Mouse (Mus musculus) T-helper 2 cell (primary cell): ENCODE data around the gene Atp4b.

Experiments used
- in situ Hi-C: fragments of 300-600 bp; cut with MboI, MseI; formaldehyde crosslinking; loops from one replicate; pipeline ENCODE4 v1.15.1; 2025; ENCODE audit warnings: high pct_unique_total_duplicates

The Atp4b gene

DNA sequence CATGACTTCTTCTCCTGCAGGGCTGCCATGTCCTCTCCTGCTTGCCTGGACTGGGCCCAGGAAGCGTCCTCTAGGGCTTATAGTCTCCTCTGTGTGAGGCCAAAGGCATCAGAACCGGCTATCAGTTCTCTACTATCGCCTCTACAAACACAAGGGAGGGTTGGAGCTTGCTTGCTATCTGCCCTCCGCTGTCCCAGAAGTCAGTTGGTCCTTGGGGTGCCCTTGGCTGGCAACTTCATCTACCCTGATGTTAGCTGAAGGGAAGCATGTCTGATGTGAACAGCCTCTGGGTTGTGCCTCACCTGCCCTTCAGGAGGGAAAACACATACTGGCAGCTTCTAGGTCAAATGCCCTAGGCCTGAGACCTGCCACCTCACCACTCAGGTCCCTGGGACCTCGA, at the start of gene Atp4b:
Atp4b (minus strand) TSS at position 101 of the 400 bp plus-strand sequence.
- in situ Hi-C loops = no loop called here

DNA sequence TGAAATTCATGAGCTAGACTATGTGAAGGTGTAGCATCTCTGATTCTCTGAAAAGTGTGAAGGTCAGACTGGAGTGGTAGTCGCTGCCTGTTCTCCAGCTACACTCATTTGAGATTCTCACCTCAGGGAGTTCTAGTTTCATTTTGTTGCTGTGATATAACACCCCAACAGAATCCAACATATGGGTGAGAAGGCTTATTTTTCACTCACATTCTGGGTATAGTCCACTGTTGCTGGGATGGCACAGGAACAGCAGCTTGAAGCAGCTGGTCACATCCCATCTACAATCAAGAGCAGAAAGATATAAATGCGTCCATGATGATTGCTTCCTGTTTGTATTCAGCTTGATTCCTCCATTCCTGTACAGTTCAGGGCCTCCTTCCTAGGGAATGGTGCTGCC, 45.5 kb upstream of the Atp4b start:
- in situ Hi-C loops = no loop called here

DNA sequence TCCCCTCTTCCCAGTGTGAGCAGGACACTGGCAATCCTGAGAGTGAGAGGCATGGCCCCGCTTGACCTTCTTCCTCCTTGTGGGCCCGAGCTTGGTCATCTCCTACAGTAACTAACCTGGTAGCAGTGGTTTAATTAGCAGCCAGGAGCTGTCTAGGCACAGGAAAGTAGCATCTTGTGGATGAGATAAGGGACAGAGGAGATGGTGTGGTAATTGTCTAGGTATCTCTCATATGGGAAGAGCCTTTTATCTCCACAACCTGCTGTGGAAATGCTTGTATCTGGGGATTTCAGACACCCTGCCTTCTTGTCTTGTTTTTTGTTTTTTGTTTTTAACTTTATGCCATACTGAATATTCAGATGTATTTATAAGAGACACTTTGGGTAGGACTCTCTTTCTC, 40.9 kb upstream of the Atp4b start:
- in situ Hi-C loops = no loop called here

DNA sequence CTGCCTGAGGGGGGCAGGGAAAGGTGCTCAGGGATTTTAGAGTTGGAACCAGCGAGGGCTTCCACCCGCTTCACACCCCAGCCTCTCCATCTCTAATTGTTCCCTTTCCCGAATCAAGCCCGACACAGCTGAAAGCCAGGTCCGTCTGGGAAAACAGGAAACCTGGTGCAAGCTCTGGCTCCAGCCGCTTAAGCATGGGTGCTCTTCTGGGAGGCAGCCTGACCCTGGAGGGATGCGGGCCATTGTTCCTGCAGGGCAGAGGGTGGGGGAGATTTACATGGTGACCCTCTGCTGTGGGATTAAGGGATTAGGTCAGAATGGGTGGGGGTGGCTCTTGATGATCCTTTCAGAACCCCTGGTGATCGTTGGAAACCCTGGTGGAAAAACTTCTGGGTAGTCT, 39.4 kb upstream of the Atp4b start:
- in situ Hi-C loops = no loop called here

DNA sequence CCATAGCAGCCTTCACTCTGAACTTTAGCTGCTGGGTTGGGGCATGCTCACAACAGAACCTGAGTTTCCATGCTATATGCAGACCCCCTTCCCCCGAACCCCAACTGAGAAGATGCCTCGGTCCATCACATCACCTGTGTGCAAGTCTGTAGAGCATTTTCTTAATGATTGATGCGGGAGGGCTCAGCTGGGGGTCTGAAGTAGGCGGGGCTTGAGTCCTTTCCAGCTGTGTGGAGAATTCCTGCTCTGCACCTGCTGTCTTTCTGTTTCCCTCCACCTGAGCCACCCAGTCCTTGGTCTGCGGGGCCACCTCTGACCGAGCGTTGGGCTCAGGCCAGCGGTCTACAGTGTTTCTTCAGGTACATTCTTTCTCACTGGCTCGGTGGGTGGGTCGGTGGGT, 38.3 kb upstream of the Atp4b start, which contains the start of gene Tmem255b:
Tmem255b (plus strand) TSS at position 301 of the 400 bp plus-strand sequence.
- in situ Hi-C loops = no loop called here

DNA sequence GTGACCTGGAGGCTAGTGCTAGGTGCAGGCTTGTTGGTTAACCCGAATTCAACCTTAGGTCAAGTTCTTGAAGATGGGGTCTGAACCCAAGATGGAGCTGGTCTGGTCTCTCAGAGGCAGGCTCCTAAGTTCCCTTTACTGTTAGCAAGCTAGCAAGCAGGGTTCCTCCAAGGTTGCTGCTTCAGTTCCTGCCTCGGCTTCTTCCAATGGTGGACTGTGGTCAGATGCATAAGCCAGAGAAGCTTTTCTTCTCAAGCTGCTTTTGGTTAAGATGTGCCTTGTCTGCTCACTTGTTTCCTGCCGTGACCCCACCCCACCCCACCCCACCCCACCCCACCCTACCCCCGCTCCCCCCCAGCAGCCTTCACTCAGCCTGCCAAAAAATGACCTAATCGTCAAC, 36.5 kb upstream of the Atp4b start:
- in situ Hi-C loops = no loop called here

DNA sequence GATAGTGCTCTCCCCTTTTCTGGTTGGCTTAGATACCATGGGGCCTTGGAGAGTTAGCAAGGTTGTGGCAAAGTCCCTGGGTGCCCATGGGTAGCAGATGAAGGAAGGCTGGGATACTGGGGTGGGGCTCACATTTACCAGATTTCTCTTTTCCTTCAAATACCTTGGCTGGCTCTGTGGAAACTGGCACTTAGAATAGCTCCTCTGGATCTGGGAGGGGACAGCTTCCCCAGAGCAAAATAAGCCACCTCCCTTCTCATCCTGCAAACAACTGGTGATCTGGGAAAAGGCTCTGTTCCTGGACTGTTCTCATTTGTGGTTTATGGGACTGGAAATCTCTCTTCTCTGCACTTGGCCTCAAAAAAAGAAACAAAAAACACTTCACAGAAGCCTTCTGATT, 34.2 kb upstream of the Atp4b start:
- in situ Hi-C loops = no loop called here

DNA sequence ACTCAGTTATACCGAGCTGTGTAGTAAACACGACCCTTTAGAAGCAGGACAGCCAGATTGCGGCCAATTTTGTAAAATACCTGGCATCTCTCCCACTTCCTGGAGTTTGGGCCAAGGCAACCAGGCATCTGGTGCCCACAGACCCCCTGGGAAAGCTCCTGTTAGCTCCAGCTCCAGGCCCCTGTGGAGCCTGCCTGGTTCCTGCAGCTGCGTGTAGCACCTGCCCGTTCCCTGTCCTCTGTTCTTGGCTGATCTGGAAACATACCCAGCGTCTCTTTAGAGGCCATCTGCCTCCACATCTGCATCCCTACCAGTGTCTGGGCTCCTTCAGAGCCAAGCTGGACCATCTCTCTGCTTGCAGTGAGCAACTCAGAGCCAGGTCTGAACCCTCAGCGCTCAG, 33.8 kb upstream of the Atp4b start:
- in situ Hi-C loops = no loop called here

DNA sequence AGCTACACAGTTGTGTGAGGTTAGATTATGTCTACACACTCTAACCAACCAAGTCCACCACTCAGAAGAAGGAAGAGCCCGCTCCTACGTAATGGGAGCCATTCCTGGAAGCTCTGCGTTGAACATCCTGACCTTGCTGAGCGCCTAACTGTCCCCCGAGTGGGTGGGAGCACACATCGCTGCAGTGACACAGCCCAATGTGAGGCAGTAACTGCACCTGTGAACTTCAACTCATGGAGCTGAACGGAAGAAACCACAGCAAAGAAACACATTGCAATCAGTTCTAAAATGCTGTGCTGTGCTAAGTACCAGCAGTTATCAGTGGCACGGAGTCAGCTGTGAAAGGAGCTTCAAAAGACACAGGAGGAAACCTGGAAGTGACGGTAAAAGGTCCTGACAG, 31.5 kb upstream of the Atp4b start:
- in situ Hi-C loops = no loop called here

DNA sequence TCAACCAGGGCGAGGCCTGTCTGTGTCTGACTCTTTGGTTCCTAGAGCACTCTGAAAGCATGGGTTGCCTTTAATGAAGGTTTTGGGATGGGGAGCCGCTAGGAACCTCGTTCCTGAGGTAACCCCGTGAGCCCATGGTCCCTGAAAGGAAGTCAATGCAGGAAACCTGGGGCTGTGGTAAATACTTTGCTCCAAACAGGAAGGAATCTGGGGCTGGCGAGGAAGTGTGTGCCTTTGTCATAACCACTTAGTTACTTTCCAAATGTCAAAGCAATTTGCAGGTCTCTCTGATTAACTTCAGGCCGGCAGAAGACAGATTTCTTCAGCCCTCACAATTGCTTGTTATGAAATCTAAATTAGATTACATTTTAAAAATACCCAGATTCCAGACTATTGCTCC, 30.7 kb upstream of the Atp4b start:
- in situ Hi-C loops = no loop called here

DNA sequence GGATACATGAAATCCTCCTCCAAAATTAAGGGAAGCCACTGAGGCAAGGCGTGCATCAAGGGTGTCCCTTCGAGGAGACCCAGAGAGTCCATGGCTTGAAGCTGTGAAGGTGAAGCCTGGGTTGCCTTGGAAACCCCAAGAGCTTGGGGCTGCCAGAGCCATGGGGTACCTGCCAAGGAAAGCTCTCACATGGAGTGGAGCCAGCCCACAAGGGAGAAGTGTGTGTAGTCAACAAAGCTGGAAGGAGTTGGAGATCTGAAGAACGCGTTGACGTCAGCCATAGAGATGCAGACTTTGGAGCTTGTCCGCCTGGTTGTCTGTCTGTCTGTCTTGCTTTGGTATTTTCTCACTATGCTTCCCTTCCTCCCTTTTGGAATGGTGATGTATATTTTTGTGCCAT, 24.3 kb upstream of the Atp4b start:
- in situ Hi-C loops = no loop called here

DNA sequence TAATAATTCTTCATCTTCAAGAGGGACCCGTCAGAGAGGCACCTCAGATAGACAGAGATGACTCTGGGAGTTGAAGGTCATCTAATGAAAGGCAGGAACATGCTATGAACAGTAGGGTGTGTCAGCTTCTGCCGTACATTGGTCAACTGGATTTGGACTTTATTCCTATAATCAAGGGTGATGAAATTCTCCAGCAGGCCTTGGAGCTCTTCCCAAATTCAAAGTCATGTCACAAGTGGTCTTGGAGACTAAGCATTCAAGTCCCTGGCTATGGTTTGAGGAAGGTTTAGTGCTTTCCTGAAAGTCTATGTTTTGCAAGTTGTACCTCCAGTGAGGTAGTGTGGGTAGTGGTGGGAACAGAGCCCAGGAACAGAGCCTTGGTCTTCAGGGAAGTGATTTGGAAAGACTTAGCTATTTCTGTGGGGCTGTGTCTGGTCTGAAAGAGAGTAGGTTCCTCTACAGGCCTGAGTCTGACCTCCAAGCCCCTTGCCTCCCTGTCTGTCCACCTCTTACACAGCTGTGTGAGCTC, 22.6 kb upstream of the Atp4b start:
- in situ Hi-C loops = no loop called here

DNA sequence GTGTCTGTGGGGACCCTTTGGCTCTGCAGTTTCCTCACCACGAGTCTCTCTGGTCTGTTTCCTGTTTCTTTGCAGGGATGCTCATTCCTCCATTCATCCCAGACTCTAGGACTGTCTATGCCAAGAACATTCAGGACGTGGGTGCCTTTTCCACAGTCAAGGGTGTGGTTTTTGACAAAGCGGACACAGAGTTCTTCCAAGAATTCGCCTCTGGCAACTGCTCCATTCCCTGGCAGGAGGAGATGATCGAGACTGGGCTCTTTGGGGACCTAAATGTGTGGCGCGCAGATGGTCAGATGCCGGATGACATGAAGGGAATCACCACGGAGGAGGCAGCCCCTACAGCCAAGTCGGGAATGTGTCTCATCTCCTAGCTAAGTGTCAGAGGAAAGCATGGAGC, 19.3 kb upstream of the Atp4b start:
- in situ Hi-C loops = no loop called here

DNA sequence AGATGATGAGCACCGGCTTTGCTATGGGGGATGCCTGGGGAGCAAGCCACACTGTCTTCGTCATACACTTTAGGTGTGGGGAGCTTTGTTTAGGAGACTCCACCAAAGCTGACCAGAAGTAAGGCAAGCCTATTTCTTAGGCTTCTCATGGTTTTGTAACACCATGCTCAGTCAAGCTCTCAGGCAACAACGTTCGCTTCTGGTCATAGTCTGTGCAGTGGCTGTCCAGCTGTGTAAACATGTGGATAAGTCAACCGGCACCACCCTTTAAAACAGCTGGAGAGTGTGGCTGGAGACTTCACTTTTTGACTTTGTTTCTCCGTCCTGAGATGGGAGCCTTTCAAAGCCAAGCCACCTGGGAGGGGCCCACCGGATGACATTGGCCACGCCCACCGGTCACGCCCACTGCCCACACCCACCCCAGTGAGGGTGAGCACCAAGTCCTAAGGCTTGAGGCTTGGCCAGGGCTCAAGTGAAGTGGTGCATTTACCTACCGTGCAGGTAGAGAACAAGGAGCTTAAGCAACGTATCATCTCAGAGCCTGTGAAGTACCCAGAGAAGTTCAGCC, 17.3 kb upstream of the Atp4b start:
- in situ Hi-C loops = loop anchor here (5.0 kb wide), 1 partner anchor 48 kb away; no protein-coding TSS in a partner anchor

DNA sequence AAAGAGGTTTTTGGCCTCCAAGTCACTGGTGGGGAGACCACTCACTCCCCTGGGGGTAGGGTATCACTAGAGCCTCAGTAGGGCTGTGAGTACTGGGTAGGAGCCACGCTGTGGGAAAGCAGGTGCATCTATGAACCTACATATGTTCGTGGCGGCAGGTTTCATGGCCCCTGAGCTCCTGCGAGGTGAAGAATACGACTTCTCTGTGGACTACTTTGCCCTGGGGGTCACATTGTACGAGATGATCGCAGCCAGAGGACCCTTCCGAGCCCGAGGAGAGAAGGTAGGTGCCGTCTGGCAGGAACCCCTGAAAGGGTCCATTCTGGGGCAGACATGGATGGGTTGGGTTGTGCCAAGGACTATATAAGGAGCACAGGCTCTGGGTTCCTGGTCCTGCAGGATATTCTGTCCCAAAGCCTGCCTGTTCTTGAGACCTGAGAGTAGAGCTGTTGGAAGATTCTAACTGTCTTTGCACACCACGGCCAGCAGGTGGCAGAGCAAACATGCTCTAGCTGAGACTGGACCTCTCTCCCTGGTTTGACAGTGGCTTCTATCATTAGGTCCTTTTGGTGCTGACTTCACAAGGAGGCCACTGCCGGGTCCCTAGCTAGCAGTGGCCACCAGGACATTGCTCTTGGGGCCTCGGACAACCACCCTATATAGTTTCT, 16.4 kb upstream of the Atp4b start:
- in situ Hi-C loops = loop anchor here (5.0 kb wide), 1 partner anchor 49 kb away; no protein-coding TSS in a partner anchor

DNA sequence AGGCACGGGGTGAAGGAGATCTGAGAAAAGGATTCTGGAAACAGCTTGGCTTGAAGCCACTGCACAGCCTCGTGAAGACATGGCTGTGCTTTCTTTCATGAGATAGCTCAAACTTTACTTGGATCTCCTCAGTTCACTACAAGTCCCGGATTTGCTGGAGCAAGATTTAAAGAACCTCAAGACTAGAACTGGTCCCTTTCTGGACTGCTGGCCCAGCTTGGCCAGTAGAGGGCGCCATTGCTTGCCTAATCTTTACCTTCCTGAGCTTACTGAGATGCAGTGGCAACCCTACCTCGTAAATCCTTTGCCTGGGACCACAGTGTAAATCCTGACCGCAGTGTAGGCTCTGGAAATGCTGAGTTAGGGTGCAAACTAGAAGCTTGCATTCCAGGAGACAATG, 15.0 kb upstream of the Atp4b start:
- in situ Hi-C loops = loop anchor here (5.0 kb wide), 1 partner anchor 51 kb away; no protein-coding TSS in a partner anchor

DNA sequence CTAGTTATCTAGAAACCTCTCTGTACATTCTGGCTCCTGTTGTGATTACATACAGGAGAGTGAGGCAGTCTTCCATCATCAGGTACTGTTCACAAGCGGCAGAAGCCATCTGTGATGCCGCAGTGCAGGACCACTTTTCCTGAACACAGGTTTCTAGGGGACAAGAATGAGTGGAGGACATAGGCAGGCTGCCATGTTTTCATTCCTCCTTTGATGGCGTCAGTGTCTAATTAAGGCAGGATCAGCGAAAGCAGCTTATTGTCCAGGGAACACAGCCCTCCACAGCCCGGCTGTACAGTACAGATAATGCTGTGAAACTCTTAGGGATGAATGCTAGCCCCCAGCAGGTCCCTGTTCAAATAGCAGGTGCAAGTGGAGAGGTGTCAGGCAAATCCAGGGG, 9.4 kb upstream of the Atp4b start:
- in situ Hi-C loops = no loop called here

DNA sequence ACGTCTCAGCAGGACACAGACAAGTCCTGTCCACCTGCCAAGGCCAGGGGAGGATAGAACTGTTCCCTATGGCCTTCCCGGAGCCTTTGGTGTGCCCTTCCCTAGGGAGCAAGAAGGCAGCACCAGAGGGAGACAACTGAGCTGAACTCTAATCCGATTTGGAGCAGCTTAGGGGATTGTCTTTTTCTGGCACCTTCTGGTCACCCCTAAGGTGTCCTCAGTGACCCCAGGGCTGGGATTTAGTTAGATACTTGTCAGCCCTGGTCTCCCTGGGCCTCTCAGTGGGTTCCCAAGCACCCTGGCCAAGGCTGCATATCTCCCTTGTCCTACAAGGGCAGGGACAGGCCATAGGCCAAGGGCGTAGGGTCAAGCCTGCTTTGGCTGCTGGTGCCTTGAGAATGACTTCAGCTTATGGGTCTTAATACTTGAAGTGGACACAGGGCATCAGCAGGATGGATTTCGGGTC, 8.1 kb upstream of the Atp4b start, which contains the start of gene Grk1:
Grk1 (plus strand) TSS at position 416 of the 466 bp plus-strand sequence.
- in situ Hi-C loops = no loop called here

DNA sequence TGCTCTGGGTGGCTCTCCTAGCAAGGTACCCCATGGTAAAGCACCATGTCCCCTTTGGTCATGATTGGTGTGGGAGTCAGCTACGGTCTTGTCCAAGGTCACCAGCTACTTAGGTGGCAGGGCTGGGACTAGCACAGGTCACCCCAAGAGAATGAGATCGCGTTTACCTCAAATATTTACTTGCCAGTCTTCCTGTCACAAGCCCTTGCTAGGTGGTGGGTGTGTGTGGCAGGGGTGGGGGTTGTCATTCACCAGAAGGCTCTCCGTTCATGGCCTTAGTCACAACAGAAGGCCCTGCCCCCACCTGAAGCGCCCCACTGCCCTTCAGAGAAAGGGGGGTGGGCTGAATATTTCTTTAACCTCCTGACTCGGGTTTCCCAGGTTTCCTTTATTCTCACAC, 6.9 kb upstream of the Atp4b start:
- in situ Hi-C loops = no loop called here

DNA sequence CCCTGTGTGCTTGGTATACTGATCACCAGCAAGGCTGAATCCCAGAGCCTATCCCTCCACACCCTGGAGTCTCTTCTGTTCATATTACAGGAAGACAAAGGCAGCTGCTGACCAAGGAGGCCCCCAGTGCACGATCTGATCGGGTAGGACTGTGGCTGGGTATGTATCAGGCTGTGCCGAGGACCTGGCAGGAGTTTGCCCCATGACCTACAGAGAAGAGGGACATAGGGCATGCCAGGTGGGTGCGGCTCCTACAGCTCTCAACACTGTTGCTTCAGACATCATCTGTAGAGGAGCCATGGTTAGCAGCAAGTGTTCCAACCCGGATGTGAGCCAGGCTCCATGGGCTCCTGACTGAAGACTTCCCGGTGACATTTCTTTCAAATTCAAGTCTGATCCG, 2.8 kb downstream of the Atp4b start:
- in situ Hi-C loops = no loop called here

DNA sequence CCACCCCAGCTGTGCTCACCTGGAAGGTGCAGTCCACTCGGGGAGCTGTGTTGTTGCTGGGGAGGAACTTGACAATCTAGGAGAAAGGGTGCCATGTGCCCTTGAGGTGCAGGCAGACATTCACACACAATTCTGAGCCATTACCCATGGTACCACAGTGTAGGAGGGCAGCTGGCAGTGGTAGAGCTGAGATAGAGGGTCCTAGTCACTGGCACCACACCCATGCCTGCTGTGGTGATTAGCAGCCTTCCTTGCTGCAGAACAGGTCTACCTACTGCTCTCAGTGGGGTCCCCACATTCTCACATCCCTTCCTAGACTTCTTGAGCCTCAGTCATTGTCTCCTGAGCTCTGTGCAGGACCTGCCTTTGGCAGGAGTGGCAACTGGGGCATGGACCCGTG, 7.9 kb downstream of the Atp4b start:
- in situ Hi-C loops = no loop called here

DNA sequence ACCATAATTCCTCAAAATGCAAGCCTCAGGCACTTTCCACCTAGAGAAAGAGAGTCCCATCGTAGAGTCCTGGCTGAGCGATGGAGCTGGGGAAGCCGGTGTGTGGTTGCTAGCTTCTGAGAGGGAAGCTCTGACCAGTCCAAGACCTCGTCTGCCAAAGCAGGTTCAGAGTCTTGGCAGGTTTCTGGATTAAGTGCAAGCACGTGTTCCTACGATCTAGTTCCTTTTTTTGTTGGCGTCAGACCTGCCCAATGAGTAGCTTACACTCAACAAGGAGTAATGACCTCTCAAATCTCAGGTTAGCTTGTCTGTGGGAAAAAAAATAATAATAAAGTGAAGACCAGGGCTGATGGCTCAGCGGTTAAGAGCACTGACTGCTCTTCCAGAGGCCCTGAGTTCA, 8.9 kb downstream of the Atp4b start:
- in situ Hi-C loops = no loop called here

DNA sequence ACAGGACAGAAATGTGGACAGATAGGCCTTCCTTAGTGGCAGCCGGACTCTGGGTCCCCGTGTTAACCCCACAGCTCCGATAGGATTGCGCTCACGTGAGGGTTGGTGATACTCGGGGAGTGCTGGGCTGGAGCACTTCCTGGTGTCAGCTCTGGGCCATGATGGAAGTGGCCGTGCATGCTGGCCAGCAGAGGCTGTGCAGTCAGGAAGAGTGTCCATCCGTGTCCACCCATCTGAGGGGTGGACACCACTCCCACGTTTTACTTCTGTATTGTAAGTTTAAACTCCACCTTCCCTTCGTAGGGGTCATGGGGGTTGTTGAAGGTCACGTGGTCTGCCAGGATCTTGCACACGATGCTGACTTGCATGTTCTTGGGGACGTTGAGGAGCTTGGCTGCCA, 10.3 kb downstream of the Atp4b start:
- in situ Hi-C loops = no loop called here
